Mouse (Mus musculus) CD8-positive naive resting alpha-beta T cell, adult 2 months (primary cell): ENCODE measurements at regions not wholly inside any gene's neighbourhood (a gene's known extent, or its start where the extent isn't known, plus 50 kb on each side); places are given as distances from the start of the nearest gene placed in this dataset.
A peak's percentile ranks its signal among the peaks of the same experiment; 100 is the strongest.
"Not testable (repeated sequence)": the region's sequence is repeated elsewhere in the genome, so short reads cannot be mapped to it uniquely, and the experiment has no call there.

ENCODE experiments used
- DNase-seq, 2 experiments: peaks; one replicate each; pipeline ENCODE4 v3.0.0; 2022; ENCODE audit warnings: low read depth in 2 of 2, low spot score in 2 of 2

- DNase-seq = peak; percentile 30 to 31
Observed at GRCm38 (mm10) chr17:29430401-29430800, 60.2 kb upstream of the Pim1 start.

GRCm38 (mm10) chr17:29430806-29431205 lies 59.7 kb upstream of the Pim1 start:
- DNase-seq = peak in 1 of 2 experiments; percentile 23

- peak; percentile 38 to 50 for DNase-seq
Observed at GRCm38 (mm10) chr17:29431553-29432297, 58.8 kb upstream of the Pim1 start.

GRCm38 (mm10) chr17:29432666-29433065 lies 57.9 kb upstream of the Pim1 start:
- DNase-seq = no peak

- no peak for DNase-seq
Observed at GRCm38 (mm10) chr17:29433370-29433769, 57.2 kb upstream of the Pim1 start.

- DNase-seq = no peak
Observed at GRCm38 (mm10) chr17:29434074-29434944, 56.2 kb upstream of the Pim1 start.

GRCm38 (mm10) chr17:29435345-29436006 lies 55.1 kb upstream of the Pim1 start:
- DNase-seq = no peak

GRCm38 (mm10) chr17:29436484-29436870 lies 54.1 kb upstream of the Pim1 start:
- not testable (repeated sequence) for DNase-seq

- DNase-seq = peak; percentile 75 to 80
Observed at GRCm38 (mm10) chr17:29436871-29437534, 53.5 kb upstream of the Pim1 start.

- DNase-seq = no peak
Observed at GRCm38 (mm10) chr17:29437535-29438324, 52.8 kb upstream of the Pim1 start.

GRCm38 (mm10) chr17:29438347-29439235 lies 52.0 kb upstream of the Pim1 start:
- DNase-seq = peak in 1 of 2 experiments; percentile 13

- no peak for DNase-seq
Observed at GRCm38 (mm10) chr17:29439992-29440391, 50.6 kb upstream of the Pim1 start.

GRCm38 (mm10) chr17:29440490-29440889 lies 50.1 kb upstream of the Pim1 start:
- no peak for DNase-seq
